Mouse (Mus musculus) adrenal gland, adult 8-10 months (tissue): ENCODE results near the gene Plch1. TPM values are rescaled to one million over a fixed set of nuclear protein-coding genes. Genes with fewer than 3 reads are reported as not detected.

ENCODE experiments used
- DNase-seq: peaks from one replicate; pipeline ENCODE4 v3.0.0; 2022
- total RNA-seq, 4 experiments: library from RNA; stranded (reverse); gene quantifications; 2 replicates each; pipeline ENCODE4 v1.2.4; 2022

Gene Plch1
- total RNA-seq, 4 experiments from 2014 or later = 0.07 to 0.38 (median 0.28) TPM; not detected in 1

GRCm38 (mm10) chr3:63852828-63853227 is 46.4 kb downstream of the Plch1 start:
- DNase-seq = no peak

DNA sequence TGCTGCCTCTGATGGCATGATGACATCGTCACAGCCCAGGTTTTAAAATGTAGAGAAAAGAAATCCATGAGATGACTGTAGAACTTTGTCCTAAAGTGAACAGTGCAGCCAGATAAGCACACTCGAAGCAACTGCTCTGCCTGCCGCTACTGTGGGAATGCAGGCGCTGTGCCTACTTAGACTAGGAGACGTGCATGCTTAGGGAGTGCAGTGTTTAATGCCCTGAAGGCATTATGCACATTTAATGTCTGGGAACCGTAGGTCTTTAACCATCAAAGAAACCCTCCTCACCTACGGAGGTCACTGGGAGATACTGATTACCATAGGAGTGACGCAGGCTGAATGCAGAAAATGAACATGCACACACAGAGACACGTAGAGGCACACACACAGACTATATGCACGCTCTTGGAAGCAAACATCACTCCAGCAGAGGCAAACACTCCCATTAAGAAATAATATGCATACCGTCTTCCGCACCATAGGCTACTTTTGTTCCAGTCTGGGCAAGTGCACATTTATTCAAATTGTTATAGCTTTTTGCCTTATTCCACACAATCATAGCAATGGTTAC is 48.1 kb downstream of the Plch1 start:
- DNase-seq = no peak

DNA sequence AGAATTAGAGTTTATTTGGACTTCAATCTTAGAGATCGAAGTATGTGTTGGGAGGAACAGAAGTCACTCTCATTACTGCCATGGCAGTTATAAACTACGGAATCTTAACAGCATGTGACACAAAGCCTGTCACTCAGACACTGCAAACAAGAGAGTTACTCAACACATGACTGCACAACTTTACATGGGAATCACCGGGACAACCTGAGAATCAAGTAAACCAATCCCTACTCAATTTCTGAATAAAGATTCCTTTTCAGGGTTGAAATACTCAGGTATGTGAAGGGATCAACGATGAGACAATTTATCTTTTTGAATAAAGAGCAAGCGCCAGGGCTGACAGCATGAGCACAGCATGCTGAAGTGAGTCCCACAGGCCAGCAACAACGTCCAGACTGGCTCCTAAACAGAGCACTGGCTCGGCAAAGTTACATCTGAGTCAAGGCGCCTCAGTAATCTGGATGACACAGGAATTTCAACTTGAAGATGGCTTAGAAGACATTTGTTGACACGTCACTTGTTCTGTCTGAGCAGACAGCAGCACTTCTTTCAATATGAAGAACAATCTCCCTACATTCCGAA is 49.4 kb downstream of the Plch1 start:
- no peak for DNase-seq

DNA sequence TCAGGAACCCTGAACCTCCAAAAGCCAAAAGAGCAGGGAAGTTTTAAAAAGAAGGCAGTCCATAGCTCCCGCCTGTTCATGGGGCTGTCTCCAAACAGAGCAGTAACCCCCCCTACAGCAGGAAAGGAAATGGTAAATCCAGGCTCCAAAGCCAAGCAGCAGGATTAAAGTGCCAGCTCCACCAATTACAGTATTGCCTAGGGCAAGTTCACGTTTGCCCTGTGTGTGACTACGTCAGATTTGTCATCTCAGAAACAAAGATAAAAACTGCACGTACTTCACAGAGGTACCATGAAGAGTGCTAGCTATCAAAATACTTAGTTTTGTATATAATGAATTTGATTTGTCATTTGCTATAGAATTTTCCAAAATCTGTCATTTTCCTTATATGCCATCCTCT is 55.1 kb downstream of the Plch1 start:
- DNase-seq = no peak

- no peak for DNase-seq
Observed at GRCm38 (mm10) chr3:63842436-63842835, 56.8 kb downstream of the Plch1 start.

DNA sequence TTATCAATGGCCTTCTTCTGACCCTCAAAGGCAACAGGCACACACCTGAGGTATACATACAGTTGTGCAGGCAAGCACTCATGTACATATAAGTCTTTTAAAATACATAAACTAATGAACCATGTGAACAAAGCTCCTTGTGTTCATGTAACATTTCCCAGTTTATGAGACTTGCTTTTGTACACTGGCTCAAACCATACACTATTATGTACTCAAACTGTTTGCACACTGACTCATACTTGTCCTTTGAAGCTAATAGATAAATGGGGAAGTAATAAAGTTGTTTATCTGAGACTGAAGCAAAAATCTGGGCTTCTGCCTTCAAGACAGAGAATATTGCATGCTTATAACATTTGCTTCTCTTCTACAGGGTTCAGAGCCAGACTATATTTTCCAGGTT is 61.5 kb downstream of the Plch1 start:
- no peak for DNase-seq

- no peak for DNase-seq
Observed at GRCm38 (mm10) chr3:63836937-63837632, 62.2 kb downstream of the Plch1 start.

GRCm38 (mm10) chr3:63835816-63836215 is 63.5 kb downstream of the Plch1 start:
- no peak for DNase-seq

DNA sequence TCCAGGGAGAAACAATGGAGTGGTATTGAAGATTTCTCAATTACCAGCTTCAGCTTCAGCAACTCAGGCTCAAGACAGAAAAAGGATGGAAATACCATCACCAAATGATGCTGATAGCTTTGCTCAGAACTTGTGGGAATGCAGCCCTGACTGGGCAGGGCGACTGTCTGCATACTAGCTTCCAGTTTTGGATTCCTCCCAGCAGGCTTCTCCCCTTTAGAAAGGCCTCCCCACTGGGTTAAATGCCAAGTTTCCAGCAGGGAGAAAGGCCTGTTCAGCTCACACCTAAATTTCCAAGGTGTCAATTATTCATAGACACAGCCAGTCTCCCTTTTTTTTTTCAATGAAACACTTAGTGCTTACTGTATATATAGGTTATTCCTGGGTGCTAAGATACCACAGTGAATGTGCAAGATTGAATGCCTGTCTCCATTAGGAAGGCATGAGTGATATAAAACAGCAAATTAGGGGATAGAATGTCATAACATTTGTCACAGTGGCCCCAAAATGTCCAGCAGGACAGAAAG is 75.3 kb downstream of the Plch1 start:
- no peak for DNase-seq

DNA sequence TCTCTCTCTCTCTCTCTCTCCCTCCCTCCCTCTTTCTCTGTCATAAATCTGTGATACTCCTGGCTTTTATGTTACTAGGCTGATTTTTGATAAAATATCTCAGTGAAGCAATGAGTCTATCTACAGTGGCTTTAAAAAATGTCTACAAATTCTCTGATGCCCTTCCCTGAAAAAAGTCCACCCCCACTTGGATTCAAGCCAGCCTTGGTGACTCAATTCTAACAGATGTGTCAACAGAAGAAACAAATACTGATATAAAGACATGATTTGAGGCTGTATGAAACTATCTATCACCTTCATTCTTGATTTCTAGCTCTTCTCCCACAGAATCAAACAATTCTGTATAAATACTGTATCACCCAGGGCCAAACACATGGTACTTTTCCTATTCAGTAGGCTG is 76.6 kb downstream of the Plch1 start:
- DNase-seq = no peak

DNA sequence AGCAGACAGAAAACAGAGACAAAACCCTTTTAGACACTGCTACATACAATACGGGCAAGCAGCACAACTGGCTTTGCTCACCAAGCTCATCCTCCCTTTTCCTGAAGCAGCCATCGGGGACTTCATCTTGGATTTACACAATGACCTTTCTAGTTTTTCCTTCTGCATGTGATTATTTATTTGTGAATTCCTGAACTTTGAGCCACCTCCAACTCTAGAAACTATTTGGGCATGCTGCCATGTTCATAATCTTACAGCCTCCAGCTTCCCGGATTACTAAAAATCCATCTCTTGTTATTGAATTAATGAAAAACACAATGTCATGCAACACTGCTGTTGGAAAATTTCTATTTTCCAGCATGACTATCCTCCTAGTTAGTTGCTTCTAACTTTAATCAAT is 84.1 kb downstream of the Plch1 start:
- no peak for DNase-seq

GRCm38 (mm10) chr3:63814203-63814602 is 85.1 kb downstream of the Plch1 start:
- no peak for DNase-seq

DNA sequence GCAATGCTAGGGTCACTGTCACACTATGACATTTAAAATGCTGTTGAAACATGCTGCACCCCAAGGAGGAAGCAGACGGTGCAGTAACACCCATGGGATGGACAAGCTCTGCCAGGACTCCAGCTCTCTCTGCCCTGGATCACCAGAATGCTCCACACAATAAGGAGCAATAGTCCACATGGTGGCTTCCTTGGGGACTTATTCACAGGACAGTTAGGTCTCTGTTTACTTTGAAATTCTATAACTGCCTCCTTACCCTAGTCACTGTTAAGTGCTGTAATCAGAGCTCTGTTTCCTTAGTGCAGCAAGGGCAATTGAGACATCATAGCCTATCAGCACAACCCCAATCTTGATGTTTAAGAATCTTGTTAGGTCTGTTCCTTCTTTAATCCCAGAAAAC is 92.4 kb downstream of the Plch1 start:
- DNase-seq = no peak

- DNase-seq = no peak
Observed at GRCm38 (mm10) chr3:63805496-63805895, 93.8 kb downstream of the Plch1 start.

DNA sequence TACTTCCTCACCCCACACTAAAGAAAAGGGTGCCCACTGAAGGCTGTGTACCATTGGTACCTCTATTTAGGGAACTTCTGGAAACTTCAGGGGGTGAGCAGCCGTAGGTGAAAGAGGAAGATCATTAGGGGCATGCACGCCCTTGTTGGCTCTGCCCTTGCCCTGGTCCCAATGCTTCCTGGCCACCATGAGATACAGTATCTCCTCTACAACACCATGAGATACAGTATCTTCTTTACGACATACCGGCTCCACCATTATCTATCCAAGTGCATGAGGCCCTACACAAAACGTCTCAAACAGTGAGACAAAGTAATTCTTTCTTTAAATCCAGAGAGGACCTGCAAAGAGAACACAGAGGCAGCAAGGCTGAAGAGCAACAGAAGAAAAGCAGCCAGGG is 98.6 kb downstream of the Plch1 start:
- DNase-seq = no peak

DNA sequence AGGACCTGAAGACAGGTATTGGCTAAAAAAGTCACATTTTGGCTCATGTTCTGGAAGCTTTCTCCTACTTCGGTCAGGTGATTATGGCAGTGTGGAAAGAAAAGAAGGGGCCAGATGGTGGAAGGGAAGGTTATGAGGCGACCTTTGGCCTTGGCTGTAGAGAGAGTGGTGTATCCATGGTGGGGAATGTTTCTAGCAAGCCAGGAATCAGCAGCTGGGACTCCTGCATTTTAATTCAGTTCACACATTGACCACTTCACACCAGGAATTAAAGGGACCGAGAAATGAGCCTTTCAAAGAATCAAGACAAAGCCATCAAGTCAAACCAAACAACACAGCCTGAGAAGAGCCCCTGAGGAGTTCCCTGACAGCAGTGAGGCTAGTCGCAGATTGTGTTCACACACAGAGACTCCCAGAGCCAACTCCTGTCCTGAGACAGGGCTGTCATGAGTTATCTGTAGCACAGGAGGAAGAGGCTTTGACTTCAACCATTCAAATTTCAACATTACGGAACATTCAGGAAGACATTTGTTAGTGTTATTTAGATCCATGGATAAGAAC is 112.4 kb downstream of the Plch1 start:
- no peak for DNase-seq

DNA sequence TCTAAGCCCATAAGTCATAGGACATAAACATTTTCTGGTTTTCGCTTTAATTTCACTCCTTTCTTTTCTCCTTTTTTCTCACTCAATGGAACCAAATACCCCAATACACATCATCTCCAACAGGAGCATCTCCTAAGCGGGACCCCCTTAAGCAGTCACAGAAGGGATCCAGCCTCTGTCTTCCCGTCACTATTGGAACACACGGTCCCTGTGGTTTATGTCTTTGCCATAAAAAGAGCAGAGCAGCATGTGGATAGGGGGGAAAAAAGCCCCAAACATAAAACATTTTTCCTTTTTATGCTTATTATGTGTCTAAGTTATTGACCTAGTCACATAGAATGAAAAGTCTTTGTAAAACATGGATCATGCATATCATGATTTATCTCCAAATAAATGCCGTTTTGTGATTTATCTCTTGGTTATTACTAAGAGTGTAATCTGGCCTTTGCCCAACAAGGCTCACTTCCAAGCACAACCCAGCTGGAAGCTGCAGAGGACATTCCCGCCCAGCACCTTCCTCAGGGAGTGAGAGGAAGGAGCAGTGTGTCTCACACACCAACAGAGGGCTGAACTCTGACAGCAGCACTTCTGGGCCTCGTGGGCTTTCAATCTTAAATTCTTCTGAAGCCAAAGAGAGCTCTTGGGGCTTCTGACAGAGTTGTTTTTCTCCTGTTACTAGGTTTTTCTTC is 126.5 kb downstream of the Plch1 start:
- no peak for DNase-seq

DNA sequence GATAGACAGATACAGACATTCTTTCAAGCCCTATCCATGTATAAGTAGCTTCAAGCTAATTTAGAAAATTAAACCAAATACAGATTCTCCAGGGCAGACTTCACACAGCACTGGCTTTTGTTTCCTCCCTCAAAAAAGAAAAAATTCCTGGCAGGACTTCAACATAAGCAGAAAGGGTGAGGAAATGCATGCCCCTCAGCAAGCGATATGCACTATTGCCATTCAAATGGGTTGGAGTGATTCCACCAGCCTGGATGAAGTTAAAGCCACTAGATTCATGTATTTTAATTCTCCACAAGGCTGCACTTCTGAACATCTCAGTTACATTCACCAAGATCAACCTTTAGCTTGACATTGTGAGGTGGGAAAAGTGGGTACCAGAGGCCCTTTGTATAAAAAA is 138.5 kb downstream of the Plch1 start:
- no peak for DNase-seq

DNA sequence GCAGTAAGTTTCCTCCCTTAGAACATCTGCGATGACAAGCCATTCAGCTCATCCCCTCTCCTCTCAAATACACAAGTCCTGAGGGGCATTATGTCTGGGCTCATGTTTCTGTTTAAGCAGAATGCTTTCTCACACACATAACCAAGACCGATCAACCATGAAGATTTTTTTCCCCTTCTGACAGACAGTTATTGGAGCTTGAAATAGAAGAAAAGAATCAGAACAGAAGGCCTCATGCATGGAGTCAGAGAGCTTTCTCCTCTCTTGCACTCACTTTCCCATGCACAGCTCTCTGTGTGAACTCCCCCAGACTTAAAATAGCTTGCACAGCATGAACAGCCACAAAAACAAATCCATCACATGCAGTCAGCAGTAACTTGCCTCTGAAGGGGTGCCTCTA is 159.2 kb downstream of the Plch1 start:
- DNase-seq = no peak

GRCm38 (mm10) chr3:63728325-63728724 is 170.9 kb downstream of the Plch1 start:
- DNase-seq = no peak

DNA sequence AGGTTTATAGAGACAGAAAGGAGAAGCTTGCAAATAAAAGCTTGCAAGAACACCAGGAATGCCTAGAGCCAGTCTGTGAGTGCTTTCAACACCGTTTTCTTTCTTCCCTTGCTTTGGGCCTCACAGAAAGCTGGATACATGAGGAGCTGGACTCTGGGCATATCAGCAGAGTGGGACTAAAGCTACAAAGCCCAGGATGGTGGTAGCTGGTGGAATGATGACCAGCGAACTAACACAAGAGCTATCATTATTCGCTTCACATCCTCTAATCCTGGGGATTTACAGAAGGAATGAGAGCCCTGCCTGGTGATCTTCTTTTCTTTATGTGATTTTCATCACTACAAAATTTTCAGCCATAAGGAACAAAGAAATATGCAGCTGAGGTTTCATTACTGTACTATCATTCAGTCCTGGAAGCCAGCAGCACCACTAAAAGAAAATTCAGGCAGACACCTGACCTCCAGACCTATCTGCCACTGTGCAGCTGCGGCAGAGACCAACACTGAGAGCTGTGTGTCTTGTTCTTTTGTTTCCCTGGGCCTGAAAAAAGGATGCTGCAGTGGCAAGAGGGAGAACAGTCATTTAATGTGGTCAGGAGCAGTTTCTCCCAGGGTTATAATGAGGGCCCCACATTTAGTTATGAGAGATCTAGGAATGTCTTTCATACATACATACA is 172.5 kb downstream of the Plch1 start:
- no peak for DNase-seq

- no peak for DNase-seq
Observed at GRCm38 (mm10) chr3:63693694-63694093, 205.6 kb downstream of the Plch1 start.

- no peak for DNase-seq
Observed at GRCm38 (mm10) chr3:63692727-63693126, 206.5 kb downstream of the Plch1 start.
